In the genomic region with DNA sequence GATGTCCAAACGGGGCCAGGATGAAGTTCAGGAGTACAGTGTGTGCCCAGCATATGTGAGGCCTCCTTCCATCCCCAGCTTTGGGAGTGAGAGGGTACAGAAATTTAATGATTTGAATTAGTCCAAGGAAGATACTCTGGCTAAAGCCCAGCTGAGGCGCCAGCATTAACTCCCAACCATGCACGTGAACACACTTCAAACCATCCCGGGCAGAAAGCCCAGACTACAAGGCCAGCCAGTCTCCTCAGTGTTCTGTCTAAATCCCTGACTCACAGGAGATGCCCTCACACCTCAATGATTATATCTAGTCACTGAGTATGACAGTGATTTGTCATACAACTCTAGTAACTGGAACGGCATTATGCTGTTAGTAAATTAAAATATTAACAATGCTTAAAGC, we compare ENCODE assay signal across 7 mouse cellular contexts. TPM values are rescaled to one million over a fixed set of nuclear protein-coding genes. Genes with fewer than 3 reads are reported as not detected.
DNase-seq lines count a peak whose midpoint lies in the region.

No protein-coding gene starts in this region.

- DNase-seq in left cerebral cortex, postnatal 4 days, result peak; percentile 73
- DNase-seq in left cerebral cortex, adult 9 months (ENCODE audit: low spot score in 2 of 2), result no peak
- peak; percentile 88 for DNase-seq in adrenal gland, adult 2 months
- peak; percentile 65 to 68 for DNase-seq in cerebellum, adult 18-20 months
- peak; percentile 16 for DNase-seq in kidney, postnatal 10 days
- no peak for DNase-seq in thymus, postnatal 36 days
- no peak for DNase-seq in thymus, postnatal 14 days

- intact Hi-C loops in left cerebral cortex, postnatal 4 days (cut with DNase I), result no loop called here

RNA-seq across cellular contexts. Expression of a gene that starts 17.4 kb away (rescaled TPM):
- not detected for total RNA-seq in left cerebral cortex, postnatal 4 days (2021)
- total RNA-seq in adrenal gland, adult 2 months (2021), result not detected
- not detected in 2 replicates for polyA plus RNA-seq in adrenal gland, adult 2 months (2012; rRNA removed)

RNA-seq across cellular contexts. Expression of a gene that starts 27.6 kb away (rescaled TPM):
- 10 to 100 TPM; 69.0 to 75.8 TPM for total RNA-seq in left cerebral cortex, postnatal 4 days (2021)
- total RNA-seq in adrenal gland, adult 2 months (2021), result 10 to 100 TPM; 55.3 to 61.6 TPM
- polyA plus RNA-seq in adrenal gland, adult 2 months (2012; rRNA removed), result 14.2 and 15.7 TPM in 2 replicates

RNA-seq across cellular contexts. Expression of a gene that starts 53.0 kb away (rescaled TPM):
- total RNA-seq in left cerebral cortex, postnatal 4 days (2021), result 100 to 1,000 TPM; 147 to 148 TPM
- 10 to 100 TPM; 45.6 to 62.3 TPM for total RNA-seq in adrenal gland, adult 2 months (2021)
- 9.9 and 18.3 TPM in 2 replicates for polyA plus RNA-seq in adrenal gland, adult 2 months (2012; rRNA removed)

Comparison
In these comparisons a context has a peak if more than half of its experiments do, and no peak if none do; other contexts are left out.
1. DNase-seq: peak in left cerebral cortex, postnatal 4 days (single experiment), adrenal gland, adult 2 months (single experiment), cerebellum, adult 18-20 months (2 of 2) and kidney, postnatal 10 days (single experiment); none in left cerebral cortex, adult 9 months (0 of 2), thymus, postnatal 36 days (0 of 2) and thymus, postnatal 14 days (single experiment).